In the genomic region with DNA sequence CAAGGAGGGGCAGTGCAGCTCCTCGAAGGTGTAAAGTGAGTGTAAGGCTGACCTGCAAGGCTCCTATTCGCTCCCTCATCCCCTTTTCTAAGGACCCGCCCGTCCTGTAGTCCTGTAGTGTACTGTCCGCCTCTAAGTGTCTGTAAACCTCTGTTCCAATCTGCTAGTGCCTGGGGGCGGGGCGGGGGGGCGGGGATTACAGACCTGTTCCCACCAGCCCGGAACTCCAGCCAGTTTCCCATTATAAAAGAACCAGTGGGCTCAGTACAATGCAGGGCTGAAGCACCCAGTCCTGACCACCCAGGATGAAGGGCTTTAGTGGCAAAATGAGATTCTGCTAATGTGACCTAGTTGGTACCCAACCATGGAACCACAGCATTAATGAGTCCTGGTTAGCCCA, we compare ENCODE assay signal across 9 mouse cellular contexts. TPM values are rescaled to one million over a fixed set of nuclear protein-coding genes. Genes with fewer than 3 reads are reported as not detected.
DNase-seq lines count a peak whose midpoint lies in the region; ATAC-seq and TF ChIP-seq lines count a peak whose summit lies in the region.
"Had no signal": no experiment of that assay in that cellular context is flagged by ENCODE, and none has a peak within 500 bp of the region (broad histone marks: within the 10 kb centered on the region; RNA-seq: fewer than 3 reads in every experiment).

No protein-coding gene starts in this region.

- peak; percentile 16 to 40 for DNase-seq in kidney, postnatal 4 days
- DNase-seq in kidney, postnatal 10 days, result no peak
- DNase-seq in embryonic facial prominence, embryonic 14.5 days (ENCODE audit: low spot score), result no peak
- no peak for DNase-seq in adipocyte (ENCODE audit: low spot score)

- no peaks in the 10 kb centered on the region for H3K27me3 ChIP-seq in embryonic facial prominence, embryonic 14.5 days (replicated peaks; ENCODE audit: control insufficient read depth, insufficient read depth, low read length)
- H3K27me3 ChIP-seq in intestine, embryonic 15.5 days (replicated peaks), result no peaks in the 10 kb centered on the region

- H3K4me1 ChIP-seq in embryonic facial prominence, embryonic 14.5 days (ENCODE audit: control insufficient read depth, insufficient read depth, low read length), result peaks cover 15% of the 10 kb centered on the region
- H3K4me1 ChIP-seq in intestine, embryonic 15.5 days (replicated peaks), result peaks cover 11% of the 10 kb centered on the region; the same call in 1 of the 2 replicates
- peaks cover 9% of the 10 kb centered on the region for H3K4me1 ChIP-seq in olfactory bulb, adult 2 months (ENCODE audit: control insufficient read depth, insufficient read depth, low read length)

- no peaks in the 10 kb centered on the region for H3K9me3 ChIP-seq in embryonic facial prominence, embryonic 14.5 days (ENCODE audit: control insufficient read depth, low read length)
- H3K9me3 ChIP-seq in intestine, embryonic 15.5 days, result no peaks in the 10 kb centered on the region

- H3K27ac ChIP-seq in embryonic facial prominence, embryonic 14.5 days (replicated peaks; ENCODE audit: low read depth, low read length), result peak overlapping the region; percentile 69
- peak overlapping the region; percentile 30; the same call in 1 of the 2 replicates for H3K27ac ChIP-seq in intestine, embryonic 15.5 days
- peak overlapping the region; percentile 74; the same call in 1 of the 2 replicates for H3K27ac ChIP-seq in olfactory bulb, adult 2 months (ENCODE audit: insufficient read depth, low read depth, low read length)
- H3K27ac ChIP-seq: liver, embryonic 14.5 days had no signal

- 25% methylated on average over 9 of the region's 9 CpGs for WGBS in embryonic facial prominence, embryonic 14.5 days
- WGBS in intestine, embryonic 15.5 days, result 25% methylated on average over 9 of the region's 9 CpGs
- WGBS in olfactory bulb, adult 2 months, result 28% methylated on average over 9 of the region's 9 CpGs

- 0 out of 2 replicates have a peak overlapping the region, but pooled peaks have one; percentile 20 for H3K9ac ChIP-seq in embryonic facial prominence, embryonic 14.5 days (ENCODE audit: low read depth, low read length)
- no peak overlapping the region for H3K9ac ChIP-seq in intestine, embryonic 15.5 days
- H3K9ac ChIP-seq: liver, embryonic 14.5 days had no signal

- no peak for TF ChIP-seq POLR2A in olfactory bulb, adult 2 months (IDR thresholded peaks at IDR 0.05; ENCODE audit: insufficient read depth, low read depth, low read length)

- H3K4me3 ChIP-seq in embryonic facial prominence, embryonic 14.5 days (ENCODE audit: low read depth, low read length), result no peak overlapping the region
- H3K4me3 ChIP-seq in intestine, embryonic 15.5 days (replicated peaks), result no peak overlapping the region
- no peak overlapping the region for H3K4me3 ChIP-seq in olfactory bulb, adult 2 months (ENCODE audit: insufficient read depth, low read depth, low read length)

- ATAC-seq in embryonic facial prominence, embryonic 14.5 days (ENCODE audit: low read depth), result peak; percentile 60
- peak; percentile 42; the same call in 1 of the 2 replicates for ATAC-seq in intestine, embryonic 15.5 days
- ATAC-seq in CD4-positive, CD25-positive, alpha-beta regulatory T cell, adult 4 months, result no peak
- ATAC-seq in megakaryocyte-erythroid progenitor cell, adult 5-6 weeks (replicated peaks; ENCODE audit: low FRiP score, low TSS enrichment, poor library complexity, severe bottlenecking), result no peak

- peaks cover 4% of the 10 kb centered on the region; the same call in 1 of the 2 replicates for H3K36me3 ChIP-seq in embryonic facial prominence, embryonic 14.5 days (ENCODE audit: control insufficient read depth, insufficient read depth, low read length)
- H3K36me3 ChIP-seq in intestine, embryonic 15.5 days, result no peaks in the 10 kb centered on the region

- TF ChIP-seq CTCF in olfactory bulb, adult 2 months (IDR thresholded peaks at IDR 0.05; ENCODE audit: insufficient read depth, low read depth, low read length), result no peak

- H3K4me2 ChIP-seq in embryonic facial prominence, embryonic 14.5 days (ENCODE audit: low read depth, low read length), result peak overlapping the region; percentile 31
- H3K4me2 ChIP-seq in intestine, embryonic 15.5 days (replicated peaks), result no peak overlapping the region

RNA-seq across cellular contexts. Expression of a gene that starts 6.4 kb away (rescaled TPM):
- polyA plus RNA-seq in embryonic facial prominence, embryonic 14.5 days (2014; fragmentation: Nextera tagmentation; extraction: Ambion mirVana), result 62.7 and 67.7 TPM in 2 replicates
- polyA plus RNA-seq in intestine, embryonic 15.5 days (2015; fragmentation: Nextera tagmentation; extraction: Ambion mirVana), result 43.9 and 44.5 TPM in 2 replicates
- not detected in 2 replicates for polyA plus RNA-seq in olfactory bulb, adult 2 months (2012; ENCODE audit: insufficient read depth, insufficient read length, low replicate concordance, missing spikeins)
- 10 to 100 TPM; 45.8 to 48.2 TPM for polyA plus RNA-seq in CD4-positive, CD25-positive, alpha-beta regulatory T cell, adult 4 months (2017; shearing (Covaris generic))
- 51.9 and 52.4 TPM in 2 replicates for total RNA-seq in megakaryocyte-erythroid progenitor cell, adult 5-6 weeks (2014; fragmentation: Nextera tagmentation)
- 47.2 and 50.8 TPM in 2 replicates for total RNA-seq in megakaryocyte-erythroid progenitor cell, adult 5-6 weeks (2017)

RNA-seq across cellular contexts. Expression of a gene that starts 12.5 kb away (rescaled TPM):
- polyA plus RNA-seq in embryonic facial prominence, embryonic 14.5 days (2014; fragmentation: Nextera tagmentation; extraction: Ambion mirVana), result not detected in 2 replicates
- not detected in 2 replicates for polyA plus RNA-seq in intestine, embryonic 15.5 days (2015; fragmentation: Nextera tagmentation; extraction: Ambion mirVana)
- polyA plus RNA-seq in olfactory bulb, adult 2 months (2012; ENCODE audit: insufficient read depth, insufficient read length, low replicate concordance, missing spikeins), result not detected in 2 replicates
- not detected for polyA plus RNA-seq in CD4-positive, CD25-positive, alpha-beta regulatory T cell, adult 4 months (2017; shearing (Covaris generic))
- total RNA-seq in megakaryocyte-erythroid progenitor cell, adult 5-6 weeks (2014; fragmentation: Nextera tagmentation), result 7.6 TPM in 1 of 2 replicates, not detected in the other
- not detected in 2 replicates for total RNA-seq in megakaryocyte-erythroid progenitor cell, adult 5-6 weeks (2017)

RNA-seq across cellular contexts. Expression of a gene that starts 27.0 kb away (rescaled TPM):
- polyA plus RNA-seq in embryonic facial prominence, embryonic 14.5 days (2014; fragmentation: Nextera tagmentation; extraction: Ambion mirVana), result 32.6 and 33.2 TPM in 2 replicates
- polyA plus RNA-seq in intestine, embryonic 15.5 days (2015; fragmentation: Nextera tagmentation; extraction: Ambion mirVana), result 64.8 and 74.4 TPM in 2 replicates
- polyA plus RNA-seq in olfactory bulb, adult 2 months (2012; ENCODE audit: insufficient read depth, insufficient read length, low replicate concordance, missing spikeins), result not detected in 2 replicates
- polyA plus RNA-seq in CD4-positive, CD25-positive, alpha-beta regulatory T cell, adult 4 months (2017; shearing (Covaris generic)), result 100 to 1,000 TPM; 131 to 143 TPM
- 17.3 and 20.6 TPM in 2 replicates for total RNA-seq in megakaryocyte-erythroid progenitor cell, adult 5-6 weeks (2014; fragmentation: Nextera tagmentation)
- 23.1 and 29.0 TPM in 2 replicates for total RNA-seq in megakaryocyte-erythroid progenitor cell, adult 5-6 weeks (2017)

Comparison
In these comparisons a context has a peak if more than half of its experiments do, and no peak if none do; other contexts are left out.
1. DNase-seq: peak in kidney, postnatal 4 days (2 of 2); none in kidney, postnatal 10 days (single experiment), embryonic facial prominence, embryonic 14.5 days (single experiment) and adipocyte (single experiment).
2. ATAC-seq: peak in embryonic facial prominence, embryonic 14.5 days (single experiment) and intestine, embryonic 15.5 days (single experiment); none in CD4-positive, CD25-positive, alpha-beta regulatory T cell, adult 4 months (single experiment) and megakaryocyte-erythroid progenitor cell, adult 5-6 weeks (single experiment).
3. Peak in every context shown above with its lines, with median percentiles within 50 percentile points of each other: H3K27ac ChIP-seq.